Mouse (Mus musculus) CD4-positive, CD25-positive, alpha-beta regulatory T cell, adult 2 months (primary cell): ENCODE measurements around the gene Lrmda.

Experiments
- DNase-seq: peaks from one replicate; pipeline ENCODE4 v3.0.0-alpha.2; 2012; ENCODE audit warnings: low read depth, low spot score

Lrmda gene

DNA sequence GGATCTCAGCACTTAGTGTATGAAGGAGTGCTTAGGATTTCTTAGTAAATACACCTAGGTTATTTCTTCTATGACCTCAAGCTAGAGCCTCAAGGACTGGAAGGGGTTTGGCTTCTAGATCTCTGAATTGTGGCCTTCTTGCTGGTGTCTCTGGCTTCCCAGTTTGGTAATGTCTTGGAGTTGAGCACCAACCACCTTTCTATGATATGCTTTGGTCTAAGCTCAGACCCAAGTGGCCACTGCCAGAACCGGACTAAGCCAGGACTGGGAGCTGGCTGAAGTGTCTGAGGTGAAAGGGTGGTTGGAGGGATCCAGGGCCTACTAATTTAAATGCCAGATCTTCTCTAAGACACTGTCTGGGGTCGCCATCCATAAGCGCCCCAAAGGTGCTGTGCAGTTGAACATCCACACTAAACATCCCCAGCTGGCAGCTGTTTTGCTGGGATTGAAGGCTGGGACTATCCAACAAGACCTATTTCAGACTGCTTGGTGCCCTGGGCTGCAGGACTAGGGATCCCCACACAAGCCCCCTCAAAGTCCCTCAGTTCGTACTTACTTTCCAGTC is 27.1 kb upstream of the Lrmda start:
- DNase-seq, result no peak

- no peak for DNase-seq
Observed at GRCm38 (mm10) chr14:21993251-21994060, 26.1 kb upstream of the Lrmda start.

GRCm38 (mm10) chr14:21994061-21994990 is 25.2 kb upstream of the Lrmda start:
- DNase-seq, result no peak

GRCm38 (mm10) chr14:21995031-21995754 is 24.3 kb upstream of the Lrmda start:
- DNase-seq, result peak; percentile 78

GRCm38 (mm10) chr14:21999588-21999987 is 19.9 kb upstream of the Lrmda start:
- no peak for DNase-seq

GRCm38 (mm10) chr14:22003231-22003630 is 16.3 kb upstream of the Lrmda start:
- DNase-seq, result no peak

DNA sequence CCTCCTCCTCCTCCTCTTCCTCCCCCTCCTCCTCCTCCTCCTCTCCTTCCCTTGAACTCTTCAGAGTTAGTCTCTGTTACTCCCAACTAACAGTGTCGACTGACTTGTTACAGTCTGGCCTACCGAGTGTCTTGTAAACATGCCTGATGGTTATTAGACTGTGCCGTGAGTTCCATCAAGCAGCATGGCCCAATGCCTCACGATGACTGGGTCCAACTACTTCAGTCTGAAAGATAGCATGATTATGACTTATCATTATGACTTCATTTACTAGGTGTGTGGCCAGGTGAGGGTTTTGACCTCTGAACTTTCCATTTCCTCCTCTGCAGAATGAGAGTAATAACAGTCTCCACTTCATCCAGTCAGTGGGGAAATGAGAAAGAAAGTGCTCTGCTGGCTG is 15.9 kb upstream of the Lrmda start:
- DNase-seq, result no peak

DNA sequence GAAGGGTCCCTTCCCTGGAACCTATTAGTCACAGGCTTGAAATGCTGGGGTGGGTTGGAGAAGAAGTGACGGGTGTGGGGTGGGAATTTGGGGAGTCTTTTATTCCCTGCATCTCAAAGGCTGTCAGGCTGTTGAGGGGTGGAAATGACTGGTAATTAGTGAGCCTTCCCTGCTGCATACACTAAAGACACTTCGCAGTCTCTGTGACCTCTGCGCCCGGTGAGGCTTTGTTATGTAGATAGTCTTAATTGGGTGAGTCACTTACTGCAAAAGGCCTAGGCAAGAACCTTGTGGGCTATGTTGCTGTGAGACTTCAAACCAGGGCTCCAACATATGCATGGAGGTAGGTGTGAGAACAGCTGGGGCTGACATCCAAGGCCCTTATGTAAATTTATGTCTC is 14.6 kb upstream of the Lrmda start:
- no peak for DNase-seq

GRCm38 (mm10) chr14:22007006-22007405 is 12.5 kb upstream of the Lrmda start:
- DNase-seq, result no peak

- DNase-seq, result no peak
Observed at GRCm38 (mm10) chr14:22014315-22014714, 5.2 kb upstream of the Lrmda start.

GRCm38 (mm10) chr14:22014781-22015180 is 4.7 kb upstream of the Lrmda start:
- DNase-seq, result no peak

DNA sequence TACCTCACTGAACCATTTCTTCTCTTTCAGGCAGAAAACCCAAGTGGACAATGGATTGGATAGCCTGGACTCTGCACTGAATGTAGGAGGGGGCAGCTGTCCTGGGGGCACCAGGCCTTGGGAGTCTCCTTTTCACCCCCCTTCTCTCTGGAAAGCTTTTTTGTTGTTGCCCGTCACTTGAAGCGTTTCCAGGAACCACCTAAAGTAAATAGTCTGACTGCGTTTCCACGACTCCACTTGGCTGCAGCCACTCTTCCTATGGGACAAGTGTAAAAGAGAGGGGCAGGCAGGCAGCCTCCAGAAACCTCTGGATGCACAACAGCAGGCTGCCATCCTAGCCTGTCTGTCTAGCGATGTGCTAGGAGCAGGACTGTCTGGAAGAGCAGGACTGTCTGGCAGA is 2.5 kb upstream of the Lrmda start:
- DNase-seq, result no peak

- no peak for DNase-seq
Observed at GRCm38 (mm10) chr14:22019949-22020845, 685 bp downstream of the Lrmda start.

DNA sequence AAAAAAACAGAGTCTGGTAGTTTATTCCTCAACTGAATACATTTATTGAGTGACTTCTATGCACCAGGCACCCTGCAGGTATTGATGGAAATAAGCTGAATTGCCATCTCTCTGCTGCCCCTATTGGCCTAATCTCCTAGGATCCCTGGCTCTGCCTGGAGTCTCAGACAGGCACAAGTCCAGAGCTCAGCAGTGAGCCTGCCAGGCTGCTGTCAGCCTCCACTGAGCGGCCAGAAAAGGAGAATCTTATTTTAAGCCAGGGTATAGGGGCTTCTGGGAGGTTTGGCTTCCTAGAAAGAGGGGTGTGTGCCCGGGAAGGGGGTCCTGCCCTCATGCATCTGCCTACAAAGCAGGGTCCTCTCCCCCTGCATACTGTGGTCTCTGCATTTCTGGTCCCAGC is 1.4 kb downstream of the Lrmda start:
- no peak for DNase-seq

DNA sequence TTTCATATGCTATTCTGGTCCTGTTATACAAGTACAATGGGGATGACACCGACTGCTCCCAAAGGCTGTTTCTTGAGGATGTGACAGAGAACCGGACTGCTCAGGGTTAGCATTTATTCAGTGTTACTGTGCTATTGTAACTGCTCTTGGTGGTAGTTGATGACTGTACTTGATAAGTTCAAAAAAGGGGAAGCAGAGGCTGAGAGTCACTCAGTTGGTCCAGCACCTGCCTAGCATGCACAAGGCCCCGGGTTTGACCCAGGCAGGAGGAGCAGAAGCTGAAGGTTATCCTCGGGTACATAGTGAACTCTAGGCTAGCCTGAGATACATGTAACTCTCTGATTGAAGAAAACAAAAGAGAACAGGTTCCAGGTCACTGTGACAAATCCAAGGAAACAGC is 4.0 kb downstream of the Lrmda start:
- no peak for DNase-seq

DNA sequence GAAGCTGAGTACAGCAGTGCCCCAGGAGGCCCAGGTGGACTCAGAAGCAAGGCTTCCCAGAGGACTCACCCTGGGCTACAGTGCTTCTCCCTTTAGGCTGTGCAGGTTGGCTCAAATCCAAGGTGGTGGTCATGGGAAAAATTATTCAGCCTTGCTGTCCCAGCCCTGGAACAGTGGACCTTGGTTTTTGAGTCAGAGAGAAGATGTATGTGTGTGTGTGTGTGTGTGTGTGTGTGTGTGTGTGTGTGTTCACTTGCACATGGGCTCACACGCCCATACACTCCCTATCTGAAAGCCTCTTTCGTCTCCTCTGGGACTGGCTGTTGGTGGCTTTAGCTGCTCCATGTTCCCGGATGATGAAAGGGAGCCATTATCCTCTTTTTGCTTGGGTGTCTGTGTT is 16.4 kb downstream of the Lrmda start:
- DNase-seq, result no peak

- DNase-seq, result no peak
Observed at GRCm38 (mm10) chr14:22036338-22036737, 16.8 kb downstream of the Lrmda start.

GRCm38 (mm10) chr14:22036802-22037497 is 17.4 kb downstream of the Lrmda start:
- no peak for DNase-seq

- no peak for DNase-seq
Observed at GRCm38 (mm10) chr14:22037498-22038131, 18.1 kb downstream of the Lrmda start.

DNA sequence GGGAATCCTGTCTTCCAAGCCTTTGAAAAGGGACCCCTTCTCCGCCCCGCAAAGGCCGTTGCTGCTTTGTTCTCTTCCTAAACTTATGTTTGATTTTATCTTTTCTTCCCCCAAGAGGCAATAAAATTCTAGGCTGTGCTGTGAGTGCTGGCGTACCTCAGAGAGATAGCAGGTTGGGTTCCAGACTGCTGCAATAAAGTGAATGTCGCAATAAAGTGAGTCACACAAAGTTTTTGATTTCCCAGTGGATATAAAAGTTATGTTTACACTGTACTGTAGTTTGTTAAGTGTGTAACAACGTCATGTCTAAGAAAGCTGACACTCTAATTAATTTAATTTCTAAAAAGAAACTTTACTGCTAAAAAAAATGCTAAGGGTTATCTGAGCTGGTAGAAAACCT is 22.6 kb downstream of the Lrmda start:
- no peak for DNase-seq
